Mouse (Mus musculus) adipocyte (in vitro differentiated cells): ENCODE measurements around the gene B3galt4.

Source experiments
- DNase-seq: peaks from one replicate; pipeline ENCODE4 v3.0.0-alpha.2; 2016; ENCODE audit warnings: low spot score

The B3galt4 gene

GRCm38 (mm10) chr17:33943454-33943853 is 7.8 kb downstream of the B3galt4 start:
- DNase-seq: no peak

- no peak for DNase-seq
Observed at GRCm38 (mm10) chr17:33941381-33941780, 9.9 kb downstream of the B3galt4 start.

DNA sequence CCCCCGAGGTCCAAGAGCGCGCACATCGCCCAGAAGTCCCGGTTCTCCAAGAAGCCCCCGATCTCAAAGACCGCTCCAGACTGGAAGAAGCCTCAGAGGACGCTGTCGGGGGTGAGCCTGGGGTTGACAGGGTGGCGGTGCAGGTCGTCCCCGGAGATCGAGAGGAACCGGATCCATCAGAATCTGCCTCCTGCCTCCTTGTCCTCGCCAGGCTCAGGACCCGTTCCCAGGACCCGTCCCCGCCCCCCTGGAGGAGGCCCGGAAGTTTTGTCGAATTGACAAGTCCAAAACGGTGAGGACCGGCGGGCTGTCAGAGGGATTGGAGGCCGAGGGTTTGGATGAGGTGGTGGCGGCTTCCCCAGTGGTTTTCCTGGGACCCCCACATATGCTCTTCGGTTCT is 10.3 kb downstream of the B3galt4 start:
- DNase-seq: no peak

GRCm38 (mm10) chr17:33940206-33940805 is 11.0 kb downstream of the B3galt4 start, which contains the start of the genes Pfdn6 and Wdr46:
TSS of gene Pfdn6 (minus strand) at chr17:33940343.
TSS of gene Wdr46 (plus strand) at chr17:33940660.
- peak; percentile 95 for DNase-seq

DNA sequence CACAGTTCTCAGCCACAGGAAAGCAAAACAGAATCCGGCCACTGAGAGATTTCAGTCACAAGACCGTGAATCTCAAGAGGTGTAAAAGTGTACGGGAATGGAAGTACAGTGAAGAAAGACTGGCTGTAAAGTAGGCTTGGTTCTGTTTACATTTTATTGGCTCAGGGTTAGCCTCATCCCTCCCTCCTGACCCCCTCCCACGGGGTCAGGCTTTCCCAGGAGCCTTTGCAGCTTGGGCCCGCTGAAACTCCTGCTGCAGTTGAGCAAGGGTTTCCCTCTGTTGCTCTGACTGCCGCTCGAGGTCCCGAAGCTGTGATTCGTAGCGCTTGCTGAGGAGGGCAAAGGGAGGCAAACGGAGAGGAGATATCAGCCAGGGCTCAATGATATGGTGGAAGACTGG is 12.5 kb downstream of the B3galt4 start:
- DNase-seq: no peak

- no peak for DNase-seq
Observed at GRCm38 (mm10) chr17:33936993-33937392, 14.3 kb downstream of the B3galt4 start.

DNA sequence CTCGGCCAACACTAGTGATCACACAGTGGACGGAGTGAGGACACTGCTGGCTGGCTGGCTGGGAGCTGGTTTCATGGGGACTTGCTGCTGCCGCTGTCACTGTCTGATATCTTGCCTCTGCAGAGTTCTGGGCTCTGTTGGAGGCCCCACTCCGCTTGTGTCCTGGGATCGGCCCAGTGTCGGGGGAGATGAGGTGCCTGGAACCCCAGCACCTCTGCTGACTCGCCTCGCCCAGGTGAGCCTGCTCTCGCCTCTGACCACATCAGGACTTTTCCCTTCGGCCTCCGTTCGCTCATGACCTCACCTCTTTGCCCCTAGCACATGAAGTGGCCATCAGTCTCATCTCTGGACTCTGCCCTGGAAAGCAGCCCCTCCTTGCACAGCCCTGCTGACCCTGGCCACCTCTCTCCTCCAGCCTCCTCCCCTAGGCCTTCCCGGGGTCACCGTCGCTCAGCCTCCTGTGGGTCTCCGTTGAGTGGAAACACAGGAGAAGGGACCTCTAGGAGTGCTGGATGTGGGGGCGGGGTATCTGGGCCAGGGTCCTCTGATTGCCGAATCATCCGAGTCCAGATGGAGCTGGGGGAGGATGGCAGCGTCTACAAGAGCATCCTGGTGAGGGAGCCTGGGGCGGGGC is 15.7 kb downstream of the B3galt4 start:
- DNase-seq: no peak

GRCm38 (mm10) chr17:33932970-33933369 is 18.3 kb downstream of the B3galt4 start:
- DNase-seq: no peak

DNA sequence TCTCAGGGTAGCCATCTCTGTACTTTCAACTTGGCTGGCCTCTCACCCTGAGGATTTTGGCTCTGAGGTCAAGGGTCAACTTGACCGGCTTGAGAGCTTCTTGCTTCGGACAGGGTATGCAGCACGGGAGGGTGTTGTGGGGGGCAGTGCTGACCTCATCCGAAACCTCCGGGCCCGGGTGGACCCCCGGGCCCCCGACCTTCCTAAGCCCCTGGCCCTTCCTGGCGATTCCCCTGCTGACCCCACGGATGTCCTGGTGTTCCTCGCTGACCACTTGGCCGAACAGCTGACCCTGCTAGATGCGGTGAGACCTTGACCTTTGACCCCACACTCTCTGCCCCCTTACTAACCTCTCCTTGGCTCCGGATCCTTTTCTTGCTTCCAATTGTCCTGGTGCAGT is 18.8 kb downstream of the B3galt4 start:
- DNase-seq: no peak

DNA sequence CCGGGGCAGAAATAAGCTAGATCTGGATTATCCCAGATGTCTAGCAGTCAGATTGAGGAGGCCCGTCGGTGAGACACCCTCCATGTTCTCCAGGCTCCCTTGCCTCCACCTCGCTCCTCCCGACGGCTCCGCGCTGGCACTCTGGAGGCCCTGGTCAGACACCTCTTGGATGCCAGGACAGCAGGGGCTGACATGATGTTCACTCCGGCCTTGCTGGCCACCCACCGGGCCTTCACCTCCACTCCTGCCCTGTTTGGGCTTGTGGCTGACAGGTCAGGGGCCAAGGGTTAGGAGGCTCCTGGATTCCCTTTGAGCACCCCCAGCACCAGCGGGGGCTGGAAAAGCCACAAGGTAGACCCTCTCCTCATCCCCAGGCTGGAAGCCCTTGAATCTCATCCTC is 19.3 kb downstream of the B3galt4 start:
- DNase-seq: no peak

DNA sequence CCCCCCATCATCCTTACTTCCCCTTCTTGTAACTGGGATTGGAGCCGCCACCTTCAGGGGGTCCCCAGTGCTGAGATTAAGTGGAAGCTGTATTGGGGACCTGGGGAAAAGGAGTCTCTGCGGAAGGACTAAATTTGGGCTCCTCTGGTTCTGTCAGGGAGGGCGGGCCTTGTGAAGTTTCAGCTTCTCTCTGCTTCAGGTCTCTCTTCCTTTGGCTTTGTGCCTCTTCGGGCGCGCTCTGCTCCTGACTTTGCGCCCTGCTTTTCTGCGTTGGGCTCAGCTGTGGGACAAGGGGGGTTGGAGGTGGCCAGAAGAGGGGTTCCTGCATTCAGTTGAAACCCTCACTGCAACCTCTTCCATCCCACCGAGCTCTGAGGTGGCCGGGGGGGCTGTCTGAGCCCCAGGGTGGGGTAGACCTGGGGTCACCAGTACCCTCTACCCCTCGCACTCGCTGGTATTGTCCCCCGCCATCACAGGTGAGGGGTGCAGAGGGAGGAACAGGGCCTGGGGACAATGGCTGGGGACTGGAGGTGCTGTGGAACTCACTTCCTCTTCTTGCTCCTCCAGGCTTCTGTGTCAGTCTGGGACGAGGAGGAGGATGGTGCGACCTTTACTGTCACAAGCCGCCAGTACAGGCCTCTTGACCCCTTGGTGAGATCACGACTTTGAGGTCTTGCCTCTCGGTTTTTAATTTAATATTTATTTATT is 20.0 kb downstream of the B3galt4 start:
- DNase-seq: no peak

DNA sequence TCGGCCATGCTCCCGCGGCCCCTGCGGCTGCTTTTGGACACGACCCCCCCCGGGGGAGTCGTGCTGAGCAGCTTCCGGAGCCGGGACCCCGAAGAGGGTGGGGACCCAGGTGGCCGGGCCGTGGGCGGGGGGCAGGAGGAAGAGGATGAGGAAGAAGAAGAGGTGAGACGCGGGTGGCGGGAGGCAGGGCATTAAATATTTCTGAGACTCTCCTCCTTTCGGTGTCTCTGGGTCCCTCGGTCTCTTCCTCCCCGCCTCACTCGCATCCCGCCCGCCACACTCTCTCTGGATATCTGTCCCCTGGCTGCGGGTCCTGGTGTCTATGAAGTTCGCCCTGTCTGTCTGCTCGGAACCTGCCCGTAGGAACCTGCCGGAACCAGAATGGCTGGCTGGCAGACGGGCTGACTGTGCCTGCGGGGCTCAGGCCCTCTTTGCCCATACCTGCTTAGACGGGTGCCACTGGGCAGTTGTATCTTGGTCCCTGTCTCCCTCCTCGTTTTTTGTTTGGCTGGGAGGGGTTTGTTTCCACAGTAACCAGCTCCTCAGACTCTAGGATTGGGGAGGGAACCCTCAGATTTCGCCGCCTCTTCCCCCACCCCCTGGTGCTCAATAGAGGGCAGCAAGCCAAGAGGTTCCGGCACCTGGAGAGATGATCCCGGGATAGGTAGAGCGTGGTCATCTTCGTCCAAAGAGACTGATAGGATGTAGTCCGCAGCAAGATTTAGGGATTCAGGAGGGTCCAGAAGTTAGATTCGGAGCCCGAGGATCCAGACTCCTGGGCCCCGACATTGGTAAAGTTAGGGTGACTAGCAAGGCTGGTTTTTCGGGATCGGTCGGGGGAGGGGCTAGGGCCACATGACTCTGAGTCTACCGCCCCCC is 20.8 kb downstream of the B3galt4 start:
- DNase-seq: peak; percentile 52

DNA sequence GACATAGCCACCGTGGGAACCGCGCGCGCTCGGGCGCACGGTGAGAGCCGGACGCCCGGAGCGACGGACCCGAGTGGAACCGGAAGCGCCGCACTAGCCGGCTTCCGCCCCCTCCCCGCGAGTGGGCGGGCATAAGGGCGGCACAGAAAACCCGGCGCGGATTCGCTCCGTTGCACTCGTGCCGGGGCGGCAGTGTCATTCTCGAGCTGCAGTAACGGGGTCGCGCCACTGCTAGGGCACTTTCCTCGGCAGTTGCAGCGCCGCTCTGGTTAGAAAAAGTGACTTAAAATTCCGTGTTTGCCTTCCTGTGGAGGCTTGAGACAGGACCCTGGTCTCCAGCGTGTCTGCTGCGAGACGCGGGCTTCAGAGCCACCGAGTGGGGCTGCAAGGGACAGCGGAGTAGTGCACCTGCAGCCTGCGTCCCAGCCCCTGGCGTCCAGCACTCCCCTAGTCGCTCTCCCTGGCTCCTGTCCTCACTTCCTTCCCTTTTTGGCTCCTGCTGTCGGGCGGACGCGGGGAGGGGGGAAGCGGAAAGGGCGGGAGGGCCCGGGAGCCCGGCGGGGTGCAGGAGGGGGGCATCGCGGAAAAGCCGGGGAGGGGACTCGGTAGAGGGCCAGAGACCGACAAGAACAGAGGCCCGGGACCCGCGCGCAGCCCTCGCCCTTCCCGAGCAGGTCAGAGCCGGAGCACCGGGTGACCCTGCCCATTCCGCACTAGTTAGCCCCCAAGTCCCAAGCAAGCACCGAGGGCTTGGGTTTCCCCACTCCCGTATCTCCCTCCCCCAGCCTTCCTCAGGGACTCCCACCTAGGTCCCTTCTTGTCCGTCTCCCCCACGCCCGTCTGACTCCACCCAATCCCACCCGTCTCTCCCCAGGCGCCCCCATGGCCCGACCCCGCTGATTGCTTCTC is 21.7 kb downstream of the B3galt4 start, which contains the start of gene Rgl2:
Rgl2 (plus strand) TSS at position 173 of the 909 bp plus-strand sequence.
- DNase-seq: peak; percentile 89

DNA sequence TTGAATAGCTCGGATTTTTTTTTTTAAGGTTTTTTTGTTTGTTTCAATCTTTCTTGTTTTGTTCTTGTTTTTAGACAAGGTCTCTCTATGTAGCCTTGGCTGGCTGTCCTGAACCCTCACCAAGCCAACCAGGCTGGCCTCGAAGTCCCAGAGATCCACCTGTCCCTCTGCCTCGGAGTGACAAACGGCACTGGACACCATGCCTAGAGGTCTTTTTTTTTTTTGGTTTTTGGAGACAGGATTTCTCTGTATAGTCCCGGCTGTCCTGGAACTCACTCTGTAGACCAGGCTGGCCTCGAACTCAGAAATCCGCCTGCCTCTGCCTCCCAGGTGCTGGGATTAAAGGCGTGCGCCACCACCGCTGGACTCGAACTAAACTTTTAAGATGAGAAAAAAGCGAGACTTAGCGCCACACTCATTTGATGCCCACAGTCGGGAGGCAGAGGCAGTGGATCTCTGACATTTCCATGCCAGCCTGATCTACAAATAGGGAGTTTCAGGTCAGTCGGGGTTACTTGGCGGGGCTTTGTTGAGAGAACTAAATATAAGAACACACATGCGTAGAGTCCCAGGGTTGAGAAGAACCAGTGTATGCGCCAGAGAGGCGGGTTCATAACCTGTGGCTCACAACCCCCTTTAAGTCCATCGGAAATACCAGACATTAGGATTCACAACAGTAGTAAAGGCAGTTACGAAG is 22.9 kb downstream of the B3galt4 start:
- no peak for DNase-seq

- DNase-seq: no peak
Observed at GRCm38 (mm10) chr17:33926207-33926932, 24.9 kb downstream of the B3galt4 start.

GRCm38 (mm10) chr17:33925406-33926116 is 25.7 kb downstream of the B3galt4 start:
- DNase-seq: no peak

DNA sequence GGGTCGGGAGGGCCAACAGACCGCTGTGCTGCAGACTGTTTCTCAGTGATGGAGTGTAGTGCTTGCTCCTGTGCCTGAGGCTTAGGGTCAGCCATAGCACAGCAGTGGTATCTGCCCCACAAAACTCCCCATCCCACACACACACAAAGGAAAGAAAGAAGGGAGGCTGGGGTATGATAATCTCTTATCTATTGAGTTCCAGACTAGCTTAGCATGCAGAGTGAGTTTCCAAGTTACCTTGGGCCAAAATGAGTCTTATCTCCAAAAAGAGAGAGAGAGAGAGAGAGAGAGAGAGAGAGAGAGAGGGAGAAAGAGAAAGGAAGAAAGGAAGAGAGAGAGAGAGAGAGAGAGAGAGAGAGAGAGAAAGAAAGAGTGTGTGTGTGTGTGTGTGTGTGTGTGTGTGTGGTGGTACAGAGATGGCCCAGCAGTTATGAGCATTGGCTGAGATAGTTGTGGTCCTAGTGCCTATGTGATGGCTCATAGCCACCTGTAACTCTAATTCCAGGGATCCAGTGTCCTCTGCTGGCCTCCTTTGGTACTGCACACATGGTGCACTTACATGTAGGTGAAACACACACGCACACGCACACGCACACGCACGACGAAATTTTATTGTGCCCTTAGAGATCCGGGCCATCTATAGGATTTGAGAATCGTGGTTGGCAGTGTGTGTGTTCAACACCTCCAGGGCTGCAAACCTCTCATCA is 26.6 kb downstream of the B3galt4 start:
- DNase-seq: peak; percentile 57

GRCm38 (mm10) chr17:33921361-33921760 is 29.9 kb downstream of the B3galt4 start:
- no peak for DNase-seq
